Mouse (Mus musculus) CH12.LX (cell line): ENCODE data around the gene Gabrr2.

Experiments
- CTCF ChIP-seq, 2 experiments: IDR thresholded peaks in 1 of 2; conservative IDR thresholded peaks in 1 of 2; 2 replicates each; pipeline ENCODE4 v1.5.1; 2011 to 2012; ENCODE audit warnings: low read depth in 2 of 2, low read length in 2 of 2, improper control_type of control experiment in 1 of 2, inconsistent platforms in 1 of 2, mild to moderate bottlenecking in 1 of 2, moderate library complexity in 1 of 2
- JUND ChIP-seq: conservative IDR thresholded peaks from 2 replicates; pipeline ENCODE4 v1.6.1; 2011; ENCODE audit warnings: low read depth, low read length, improper control_type of control experiment
- MAFK ChIP-seq: IDR thresholded peaks from 2 replicates; pipeline ENCODE4 v1.6.1; 2011; ENCODE audit warnings: low read length, improper control_type of control experiment; ENCODE audit not compliant: insufficient replicate concordance
- MAZ ChIP-seq: IDR thresholded peaks from 2 replicates; pipeline ENCODE4 v1.6.1; 2012; ENCODE audit warnings: low read depth, mild to moderate bottlenecking, inconsistent platforms, low read length, improper control_type of control experiment, moderate library complexity
- MYC ChIP-seq: IDR thresholded peaks from 2 replicates; pipeline ENCODE4 v1.6.1; 2011; ENCODE audit warnings: low read depth, mild to moderate bottlenecking, improper control_type of control experiment, low read length
- POLR2A ChIP-seq: IDR thresholded peaks from 2 replicates; pipeline ENCODE4 v1.6.1; 2011; ENCODE audit warnings: low read depth, mild to moderate bottlenecking, improper control_type of control experiment, low read length
- SIN3A ChIP-seq: IDR thresholded peaks from 2 replicates; pipeline ENCODE4 v1.6.1; 2012; ENCODE audit warnings: low read length, improper control_type of control experiment, inconsistent platforms
- TBP ChIP-seq: conservative IDR thresholded peaks from 2 replicates; pipeline ENCODE4 v1.6.1; 2011; ENCODE audit warnings: low read depth, low read length, improper control_type of control experiment
- ZNF384 ChIP-seq: IDR thresholded peaks from 2 replicates; pipeline ENCODE4 v1.6.1; 2012; ENCODE audit warnings: low read depth, low read length, improper control_type of control experiment, inconsistent platforms

GRCm38 (mm10) chr4:33054426-33054825 is 8.4 kb upstream of the Gabrr2 start:
- no peak for TF ChIP-seq CTCF (conservative IDR thresholded peaks at IDR 0.05 in 1 of 2, IDR thresholded peaks at IDR 0.05 in 1 of 2; ENCODE audit: low read depth in 2 of 2, low read length in 2 of 2)
- TF ChIP-seq JUND: no peak
- TF ChIP-seq MYC: no peak
- no peak for TF ChIP-seq MAZ
- no peak for TF ChIP-seq SIN3A
- no peak for TF ChIP-seq POLR2A
- TF ChIP-seq MAFK: no peak
- no peak for TF ChIP-seq ZNF384
- no peak for TF ChIP-seq TBP
